Comparison of ENCODE assay signal across 30 mouse cellular contexts in the genomic region with DNA sequence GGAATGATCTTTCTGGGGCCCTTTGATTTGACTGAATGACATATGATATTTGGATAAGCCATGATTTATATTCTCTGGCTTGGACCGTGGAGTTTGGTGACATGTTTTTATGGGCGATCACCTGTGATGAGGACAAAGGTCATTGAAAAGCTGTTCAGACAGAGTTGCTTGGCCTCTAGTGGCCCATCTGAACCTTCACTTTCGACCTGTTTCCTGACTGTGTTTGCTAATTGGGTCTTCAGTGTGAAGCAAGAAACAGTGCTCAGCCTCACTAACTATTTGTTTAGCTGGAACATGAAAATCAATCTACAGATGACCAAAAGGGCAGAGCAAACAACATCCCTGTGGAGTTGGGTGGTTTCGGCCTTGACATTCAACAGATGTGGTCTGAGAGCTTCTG.
DNase-seq lines count a peak whose midpoint lies in the region; ATAC-seq and TF ChIP-seq lines count a peak whose summit lies in the region.
"Had no signal": no experiment of that assay in that cellular context is flagged by ENCODE, and none has a peak within 500 bp of the region (broad histone marks: within the 10 kb centered on the region; RNA-seq: fewer than 3 reads in every experiment).

No protein-coding gene starts in this region.

- H3K4me1 ChIP-seq in liver, embryonic 13.5 days (replicated peaks): no peaks in the 10 kb centered on the region
- no peaks in the 10 kb centered on the region for H3K4me1 ChIP-seq in liver, embryonic 11.5 days (replicated peaks; ENCODE audit: control insufficient read depth, insufficient read depth, low read length)
- no peaks in the 10 kb centered on the region for H3K4me1 ChIP-seq in embryonic facial prominence, embryonic 10.5 days
- H3K4me1 ChIP-seq in liver, postnatal 0 days (ENCODE audit: insufficient read depth): no peaks in the 10 kb centered on the region
- H3K4me1 ChIP-seq: forebrain, embryonic 13.5 days; hindbrain, embryonic 13.5 days; kidney, embryonic 15.5 days; midbrain, embryonic 10.5 days; midbrain, embryonic 15.5 days had no signal

- no peak overlapping the region for H3K4me2 ChIP-seq in liver, embryonic 13.5 days
- H3K4me2 ChIP-seq in liver, embryonic 11.5 days: no peak overlapping the region
- H3K4me2 ChIP-seq in liver, postnatal 0 days (ENCODE audit: low read depth, low read length): no peak overlapping the region
- H3K4me2 ChIP-seq: forebrain, embryonic 13.5 days; heart, embryonic 11.5 days; hindbrain, embryonic 13.5 days; kidney, embryonic 15.5 days; lung, embryonic 14.5 days; midbrain, embryonic 15.5 days had no signal

- TF ChIP-seq EP300 in liver, postnatal 0 days (IDR thresholded peaks at IDR 0.05; ENCODE audit: low read depth): peak; percentile 39; the same call in 1 of the 2 replicates

- WGBS in liver, embryonic 13.5 days (ENCODE audit: insufficient replicate concordance): 53% methylated on average over 4 of the region's 4 CpGs
- 59% methylated on average over 4 of the region's 4 CpGs for WGBS in liver, embryonic 11.5 days
- 68% methylated on average over 4 of the region's 4 CpGs for WGBS in embryonic facial prominence, embryonic 10.5 days
- 47% methylated on average over 4 of the region's 4 CpGs for WGBS in liver, postnatal 0 days (ENCODE audit: insufficient replicate concordance)

- no peaks in the 10 kb centered on the region for H3K36me3 ChIP-seq in liver, embryonic 13.5 days
- no peaks in the 10 kb centered on the region for H3K36me3 ChIP-seq in liver, embryonic 11.5 days (ENCODE audit: control insufficient read depth, insufficient read depth, low read length)
- H3K36me3 ChIP-seq in embryonic facial prominence, embryonic 10.5 days (replicated peaks): no peaks in the 10 kb centered on the region
- no peaks in the 10 kb centered on the region for H3K36me3 ChIP-seq in liver, postnatal 0 days (replicated peaks; ENCODE audit: insufficient read depth, low read length)
- H3K36me3 ChIP-seq: hindbrain, embryonic 13.5 days; kidney, embryonic 15.5 days; midbrain, embryonic 10.5 days; midbrain, embryonic 15.5 days had no signal

- no peak overlapping the region for H3K27ac ChIP-seq in liver, embryonic 13.5 days
- H3K27ac ChIP-seq in liver, embryonic 11.5 days (ENCODE audit: low read depth, low read length): no peak overlapping the region
- H3K27ac ChIP-seq in embryonic facial prominence, embryonic 10.5 days (replicated peaks): no peak overlapping the region
- peak overlapping the region; percentile 76 for H3K27ac ChIP-seq in liver, postnatal 0 days (ENCODE audit: low read depth)
- H3K27ac ChIP-seq: forebrain, embryonic 13.5 days; hindbrain, embryonic 13.5 days; kidney, embryonic 15.5 days; layer of hippocampus, adult 2 months; midbrain, embryonic 10.5 days; midbrain, embryonic 15.5 days had no signal

- peak; percentile 50 for DNase-seq in heart, adult 11 months
- DNase-seq in heart, postnatal 14 days: no peak
- DNase-seq in liver, embryonic 13.5 days: no peak
- no peak for DNase-seq in liver, embryonic 11.5 days (ENCODE audit: low spot score)
- peak; percentile 8 for DNase-seq in embryonic facial prominence, embryonic 10.5 days (ENCODE audit: low spot score)
- DNase-seq in liver, postnatal 0 days: peak; percentile 20
- DNase-seq in right cerebral cortex, adult 2 months (ENCODE audit: low spot score in 2 of 2): no peak
- DNase-seq in frontal cortex, postnatal 10 days (ENCODE audit: low spot score in 2 of 2): no peak
- DNase-seq: adrenal gland, adult 2 months; cerebellum, adult 2 months; cerebellum, postnatal 25 days; gastrocnemius, postnatal 14 days; heart, postnatal 4 days; kidney, postnatal 36 days; left cerebral cortex, postnatal 4 days; lung, embryonic 14.5 days; lung, postnatal 14 days; right cerebral cortex, adult 18-20 months; right cerebral cortex, postnatal 4 days; thymus, adult 2 months; thymus, postnatal 36 days had no signal

- H3K9ac ChIP-seq in liver, embryonic 13.5 days: no peak overlapping the region
- H3K9ac ChIP-seq in liver, embryonic 11.5 days (ENCODE audit: low read depth, low read length): no peak overlapping the region
- no peak overlapping the region for H3K9ac ChIP-seq in liver, postnatal 0 days (replicated peaks)
- H3K9ac ChIP-seq: forebrain, embryonic 13.5 days; hindbrain, embryonic 13.5 days; kidney, embryonic 15.5 days; lung, embryonic 14.5 days; midbrain, embryonic 15.5 days had no signal

- no peak overlapping the region for H3K4me3 ChIP-seq in liver, embryonic 13.5 days (replicated peaks)
- H3K4me3 ChIP-seq in liver, embryonic 11.5 days (ENCODE audit: low read depth, low read length): no peak overlapping the region
- H3K4me3 ChIP-seq in embryonic facial prominence, embryonic 10.5 days: no peak overlapping the region
- H3K4me3 ChIP-seq in liver, postnatal 0 days (ENCODE audit: low read depth, low read length): no peak overlapping the region
- H3K4me3 ChIP-seq: forebrain, embryonic 13.5 days; hindbrain, embryonic 13.5 days; kidney, embryonic 15.5 days; layer of hippocampus, adult 2 months; midbrain, embryonic 10.5 days; midbrain, embryonic 15.5 days had no signal

- H3K27me3 ChIP-seq in liver, embryonic 13.5 days: no peaks in the 10 kb centered on the region
- H3K27me3 ChIP-seq in liver, embryonic 11.5 days (replicated peaks; ENCODE audit: control insufficient read depth, insufficient read depth, low read length): no peaks in the 10 kb centered on the region
- no peaks in the 10 kb centered on the region for H3K27me3 ChIP-seq in embryonic facial prominence, embryonic 10.5 days (replicated peaks; ENCODE audit: low read depth, poor library complexity, severe bottlenecking)
- no peaks in the 10 kb centered on the region for H3K27me3 ChIP-seq in liver, postnatal 0 days (ENCODE audit: insufficient read depth, low read length)
- H3K27me3 ChIP-seq: CH12.LX; forebrain, embryonic 13.5 days; hindbrain, embryonic 13.5 days; kidney, embryonic 15.5 days; midbrain, embryonic 15.5 days had no signal

- ATAC-seq in liver, embryonic 13.5 days (ENCODE audit: low read depth): peak; percentile 39; the same call in 1 of the 2 replicates
- no peak for ATAC-seq in liver, embryonic 11.5 days (replicated peaks; ENCODE audit: low FRiP score)
- peak; percentile 99 for ATAC-seq in liver, postnatal 0 days
- ATAC-seq: activated CD4-positive, CD25-positive, alpha-beta regulatory T cell, adult 4 months; forebrain, embryonic 13.5 days; midbrain, embryonic 15.5 days had no signal

- no peaks in the 10 kb centered on the region for H3K9me3 ChIP-seq in liver, embryonic 13.5 days (replicated peaks)
- no peaks in the 10 kb centered on the region for H3K9me3 ChIP-seq in liver, embryonic 11.5 days (ENCODE audit: control insufficient read depth, low read length)
- H3K9me3 ChIP-seq in embryonic facial prominence, embryonic 10.5 days: no peaks in the 10 kb centered on the region
- H3K9me3 ChIP-seq in liver, postnatal 0 days (ENCODE audit: low read length): no peaks in the 10 kb centered on the region
- H3K9me3 ChIP-seq: forebrain, embryonic 13.5 days; hindbrain, embryonic 13.5 days; kidney, embryonic 15.5 days; midbrain, embryonic 10.5 days; midbrain, embryonic 15.5 days had no signal

- TF ChIP-seq CTCF in liver, postnatal 0 days (IDR thresholded peaks at IDR 0.05; ENCODE audit: low read depth): no peak

- intact Hi-C loops in heart, postnatal 14 days (cut with DNase I): no loop called here

Comparison
In these comparisons a context has a peak if more than half of its experiments do, and no peak if none do; other contexts are left out.
1. DNase-seq: peak in heart, adult 11 months (single experiment), embryonic facial prominence, embryonic 10.5 days (single experiment) and liver, postnatal 0 days (single experiment); none in heart, postnatal 14 days (0 of 2), liver, embryonic 13.5 days (single experiment), liver, embryonic 11.5 days (single experiment), right cerebral cortex, adult 2 months (0 of 2) and frontal cortex, postnatal 10 days (0 of 2).